Mouse (Mus musculus): ENCODE measurements at regions not wholly inside any gene's neighbourhood (a gene's known extent, or its start where the extent isn't known, plus 50 kb on each side); places are given as distances from the start of the nearest gene placed in this dataset.

- Histone ChIP-seq H3K4me2 (replicated peaks) (no peak overlapping the region), H3K4me1 (replicated peaks; ENCODE audit: control insufficient read depth, insufficient read depth, low read length) (no peaks in the 10 kb centered on the region), H3K36me3 (replicated peaks; ENCODE audit: control insufficient read depth, insufficient read depth) (no peaks in the 10 kb centered on the region), H3K4me3 (replicated peaks; ENCODE audit: low read length) (no peak overlapping the region), H3K27ac (no peak overlapping the region), H3K9me3 (ENCODE audit: control insufficient read depth, low read length) (0 out of 2 replicates have a peak, but pooled peaks cover 4% of the 10 kb centered on the region), H3K27me3 (ENCODE audit: control insufficient read depth, insufficient read depth, low read length) (no peaks in the 10 kb centered on the region), H3K9ac (no peak overlapping the region)
- 89% methylated on average over 7 of the region's 7 CpGs for WGBS
- no peak for ATAC-seq (ENCODE audit: low FRiP score)
- DNase-seq (ENCODE audit: low spot score) = no peak
Observed at GRCm38 (mm10) chr4:105580987-105581386, 208.7 kb upstream of the Gm12728 start.

- DNase-seq (ENCODE audit: low spot score) (no peak), ATAC-seq (ENCODE audit: low FRiP score) (no peak)
- no peaks in the 10 kb centered on the region for H3K9me3 ChIP-seq (ENCODE audit: control insufficient read depth, low read length)
- H3K9ac ChIP-seq = no peak overlapping the region
- H3K4me3 ChIP-seq (replicated peaks; ENCODE audit: low read length) = no peak overlapping the region
- no peak overlapping the region for H3K4me2 ChIP-seq (replicated peaks)
- no peaks in the 10 kb centered on the region for H3K36me3 ChIP-seq (replicated peaks; ENCODE audit: control insufficient read depth, insufficient read depth)
- H3K27me3 ChIP-seq (ENCODE audit: control insufficient read depth, insufficient read depth, low read length) = no peaks in the 10 kb centered on the region
- 71% methylated on average over 10 of the region's 10 CpGs for WGBS
- H3K27ac ChIP-seq = no peak overlapping the region
- no peaks in the 10 kb centered on the region for H3K4me1 ChIP-seq (replicated peaks; ENCODE audit: control insufficient read depth, insufficient read depth, low read length)
Observed at GRCm38 (mm10) chr4:105584329-105584925, 205.2 kb upstream of the Gm12728 start.

GRCm38 (mm10) chr4:105603661-105604060, 186.0 kb upstream of the Gm12728 start:
- H3K9me3 ChIP-seq (ENCODE audit: control insufficient read depth, low read length) = no peaks in the 10 kb centered on the region
- H3K4me3 ChIP-seq (replicated peaks; ENCODE audit: low read length) = no peak overlapping the region
- H3K36me3 ChIP-seq (replicated peaks; ENCODE audit: control insufficient read depth, insufficient read depth) = no peaks in the 10 kb centered on the region
- H3K4me2 ChIP-seq (replicated peaks) = no peak overlapping the region
- no peak overlapping the region for H3K9ac ChIP-seq
- no peak for DNase-seq (ENCODE audit: low spot score)
- WGBS = 86% methylated on average over 1 of the region's 1 CpGs
- 0 out of 2 replicates have a peak, but pooled peaks cover 5% of the 10 kb centered on the region for H3K4me1 ChIP-seq (replicated peaks; ENCODE audit: control insufficient read depth, insufficient read depth, low read length)
- no peak overlapping the region for H3K27ac ChIP-seq
- no peaks in the 10 kb centered on the region for H3K27me3 ChIP-seq (ENCODE audit: control insufficient read depth, insufficient read depth, low read length)
- ATAC-seq (ENCODE audit: low FRiP score) = no peak

GRCm38 (mm10) chr4:105604607-105605006, 185.1 kb upstream of the Gm12728 start:
- Histone ChIP-seq H3K27me3 (ENCODE audit: control insufficient read depth, insufficient read depth, low read length) (no peaks in the 10 kb centered on the region), H3K9ac (no peak overlapping the region), H3K36me3 (replicated peaks; ENCODE audit: control insufficient read depth, insufficient read depth) (no peaks in the 10 kb centered on the region), H3K9me3 (ENCODE audit: control insufficient read depth, low read length) (no peaks in the 10 kb centered on the region), H3K4me1 (replicated peaks; ENCODE audit: control insufficient read depth, insufficient read depth, low read length) (0 out of 2 replicates have a peak, but pooled peaks cover 5% of the 10 kb centered on the region), H3K4me2 (replicated peaks) (no peak overlapping the region), H3K27ac (no peak overlapping the region), H3K4me3 (replicated peaks; ENCODE audit: low read length) (no peak overlapping the region)
- no peak for DNase-seq (ENCODE audit: low spot score)
- ATAC-seq (ENCODE audit: low FRiP score) = no peak
- 87% methylated on average over 2 of the region's 2 CpGs for WGBS

DNA sequence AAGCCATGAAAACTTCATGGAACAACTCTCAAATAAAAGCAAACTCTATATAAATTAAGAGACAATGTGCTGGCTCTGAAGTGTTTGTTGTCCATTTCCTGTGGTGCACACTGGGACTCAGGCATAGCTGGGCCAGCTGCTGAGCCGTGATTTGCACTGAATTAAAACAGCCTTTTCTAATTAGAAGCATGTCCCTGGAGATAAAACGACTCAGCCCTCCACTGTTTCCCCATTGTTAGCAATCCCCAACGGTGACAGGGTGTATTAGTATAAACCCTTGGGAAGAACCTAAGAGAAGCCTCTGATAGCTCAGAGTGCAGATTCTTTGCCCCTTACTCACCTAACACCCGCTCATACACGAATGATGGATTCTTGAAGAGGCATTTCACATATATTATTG, 182.9 kb upstream of the Gm12728 start:
- Histone ChIP-seq H3K36me3 (replicated peaks; ENCODE audit: control insufficient read depth, insufficient read depth) (no peaks in the 10 kb centered on the region), H3K27me3 (ENCODE audit: control insufficient read depth, insufficient read depth, low read length) (no peaks in the 10 kb centered on the region), H3K27ac (no peak overlapping the region), H3K9me3 (ENCODE audit: control insufficient read depth, low read length) (no peaks in the 10 kb centered on the region), H3K4me1 (replicated peaks; ENCODE audit: control insufficient read depth, insufficient read depth, low read length) (0 out of 2 replicates have a peak, but pooled peaks cover 5% of the 10 kb centered on the region), H3K4me3 (replicated peaks; ENCODE audit: low read length) (no peak overlapping the region), H3K4me2 (replicated peaks) (no peak overlapping the region), H3K9ac (no peak overlapping the region)
- 8% methylated on average over 5 of the region's 5 CpGs for WGBS
- DNase-seq (ENCODE audit: low spot score) = no peak
- no peak for ATAC-seq (ENCODE audit: low FRiP score)

GRCm38 (mm10) chr4:105610917-105611316, 178.8 kb upstream of the Gm12728 start:
- Histone ChIP-seq H3K9ac (no peak overlapping the region), H3K27ac (no peak overlapping the region), H3K4me1 (replicated peaks; ENCODE audit: control insufficient read depth, insufficient read depth, low read length) (0 out of 2 replicates have a peak, but pooled peaks cover 5% of the 10 kb centered on the region), H3K4me2 (replicated peaks) (no peak overlapping the region), H3K27me3 (ENCODE audit: control insufficient read depth, insufficient read depth, low read length) (no peaks in the 10 kb centered on the region), H3K4me3 (replicated peaks; ENCODE audit: low read length) (no peak overlapping the region), H3K9me3 (ENCODE audit: control insufficient read depth, low read length) (no peaks in the 10 kb centered on the region), H3K36me3 (replicated peaks; ENCODE audit: control insufficient read depth, insufficient read depth) (no peaks in the 10 kb centered on the region)
- no peak for DNase-seq (ENCODE audit: low spot score)
- ATAC-seq (ENCODE audit: low FRiP score) = no peak
- 82% methylated on average over 6 of the region's 6 CpGs for WGBS

DNA sequence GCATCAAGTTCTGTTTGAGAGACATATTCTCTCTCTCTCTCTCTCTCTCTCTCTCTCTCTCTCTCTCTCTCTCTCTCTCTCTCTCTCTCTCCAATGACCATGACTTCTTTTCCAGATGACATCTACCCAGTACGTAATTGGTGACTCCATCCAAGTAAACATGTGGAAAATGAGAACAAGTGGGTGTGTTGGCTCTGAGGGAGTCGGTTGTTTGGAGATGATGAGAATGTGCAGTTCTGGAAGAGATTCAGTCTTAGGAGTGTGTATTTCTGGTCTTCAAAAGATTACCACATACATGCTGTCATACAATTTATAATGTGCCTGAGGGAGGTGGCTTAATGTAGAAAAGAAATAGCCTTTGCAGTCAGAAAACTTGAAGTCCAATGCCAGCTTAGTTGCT, 175.3 kb upstream of the Gm12728 start:
- Histone ChIP-seq H3K36me3 (replicated peaks; ENCODE audit: control insufficient read depth, insufficient read depth) (no peaks in the 10 kb centered on the region), H3K4me3 (replicated peaks; ENCODE audit: low read length) (no peak overlapping the region), H3K27ac (no peak overlapping the region), H3K9me3 (ENCODE audit: control insufficient read depth, low read length) (no peaks in the 10 kb centered on the region), H3K4me1 (replicated peaks; ENCODE audit: control insufficient read depth, insufficient read depth, low read length) (no peaks in the 10 kb centered on the region), H3K27me3 (ENCODE audit: control insufficient read depth, insufficient read depth, low read length) (no peaks in the 10 kb centered on the region), H3K4me2 (replicated peaks) (no peak overlapping the region), H3K9ac (no peak overlapping the region)
- WGBS = 93% methylated on average over 2 of the region's 2 CpGs
- ATAC-seq (ENCODE audit: low FRiP score) (no peak), DNase-seq (ENCODE audit: low spot score) (no peak)

DNA sequence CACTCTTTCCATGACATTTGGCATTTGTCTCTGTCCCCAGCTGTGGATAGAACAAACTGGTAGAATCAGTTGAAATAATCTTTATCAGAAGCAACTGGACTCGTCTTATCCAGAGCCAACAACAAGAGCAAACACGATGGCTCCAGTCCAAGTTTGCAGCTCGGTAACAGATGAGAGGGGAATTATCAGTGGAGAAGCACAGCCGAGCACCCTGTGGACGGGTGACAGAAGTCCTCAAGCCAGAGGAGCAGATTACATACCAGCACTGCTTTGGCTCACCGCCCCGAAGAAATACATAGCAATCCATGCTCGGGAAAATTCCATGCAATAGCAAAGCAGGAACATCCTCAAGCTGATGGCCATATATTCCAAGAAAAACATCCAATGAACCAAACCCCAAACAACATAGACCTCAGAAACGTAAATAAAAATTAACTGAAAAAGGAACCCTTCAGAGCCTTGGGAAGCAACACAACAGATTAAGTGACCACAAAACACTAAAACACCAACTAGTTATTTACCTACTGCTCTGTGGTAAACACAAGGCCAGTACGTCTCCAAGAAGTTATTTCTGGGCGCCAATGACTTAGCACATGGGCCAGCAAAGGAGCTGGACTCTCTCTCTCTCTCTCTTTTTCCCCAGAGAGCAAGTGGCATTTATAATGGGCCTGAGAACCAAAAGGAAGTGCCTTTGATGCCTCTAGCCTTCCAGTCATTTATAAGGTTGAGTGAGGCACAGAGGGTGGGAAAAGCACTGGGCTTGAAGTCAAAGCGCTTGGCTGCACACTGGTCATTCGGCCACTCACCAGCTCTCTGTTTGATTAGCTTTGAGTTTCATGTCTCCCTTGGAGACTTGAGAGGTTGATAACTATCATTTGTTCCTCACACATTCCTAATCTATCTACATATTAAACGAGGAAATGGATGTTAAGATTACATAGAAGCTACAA, 163.0 kb upstream of the Gm12728 start:
- Histone ChIP-seq H3K4me2 (replicated peaks) (no peak overlapping the region), H3K9ac (no peak overlapping the region), H3K36me3 (replicated peaks; ENCODE audit: control insufficient read depth, insufficient read depth) (no peaks in the 10 kb centered on the region), H3K27me3 (ENCODE audit: control insufficient read depth, insufficient read depth, low read length) (no peaks in the 10 kb centered on the region), H3K9me3 (ENCODE audit: control insufficient read depth, low read length) (no peaks in the 10 kb centered on the region), H3K27ac (no peak overlapping the region), H3K4me3 (replicated peaks; ENCODE audit: low read length) (no peak overlapping the region), H3K4me1 (replicated peaks; ENCODE audit: control insufficient read depth, insufficient read depth, low read length) (no peaks in the 10 kb centered on the region)
- DNase-seq (ENCODE audit: low spot score) (no peak), ATAC-seq (ENCODE audit: low FRiP score) (no peak)
- 82% methylated on average over 14 of the region's 14 CpGs for WGBS

- H3K27me3 ChIP-seq (ENCODE audit: control insufficient read depth, insufficient read depth, low read length) = no peaks in the 10 kb centered on the region
Observed at GRCm38 (mm10) chr4:105629581-105629980, 160.1 kb upstream of the Gm12728 start.

More at GRCm38 (mm10) chr4:105629581-105629980, 160.1 kb upstream of the Gm12728 start:
- no peak overlapping the region for H3K4me3 ChIP-seq (replicated peaks; ENCODE audit: low read length)
- whole genome bisulfite sequencing = 90% methylated on average over 4 of the region's 4 CpGs
- no peak for DNase-seq (ENCODE audit: low spot score)
- no peaks in the 10 kb centered on the region for H3K36me3 ChIP-seq (replicated peaks; ENCODE audit: control insufficient read depth, insufficient read depth)
- H3K4me2 ChIP-seq (replicated peaks) = no peak overlapping the region
- H3K4me1 ChIP-seq (replicated peaks; ENCODE audit: control insufficient read depth, insufficient read depth, low read length) = no peaks in the 10 kb centered on the region
- no peak overlapping the region for H3K27ac ChIP-seq
- no peaks in the 10 kb centered on the region for H3K9me3 ChIP-seq (ENCODE audit: control insufficient read depth, low read length)
- no peak overlapping the region for H3K9ac ChIP-seq
- no peak for ATAC-seq (ENCODE audit: low FRiP score)

Measured in hindbrain, embryonic 14.5 days (tissue).